Mouse (Mus musculus) erythroid progenitor cell, adult 5-6 weeks (primary cell): Measurements from ENCODE around the gene Hdac8. TPM values are rescaled to one million over a fixed set of nuclear protein-coding genes. Genes with fewer than 3 reads are reported as not detected.
A peak's percentile ranks its signal among the peaks of the same experiment; 100 is the strongest.

Experiments
- ATAC-seq: replicated peaks from 2 replicates; pipeline ENCODE4 v1.8.0; 2016; ENCODE audit warnings: moderate number of reproducible peaks, mild to moderate bottlenecking, moderate TSS enrichment, inconsistent platforms; ENCODE audit not compliant: poor library complexity, low FRiP score, severe bottlenecking
- total RNA-seq, 2 experiments: library from RNA; stranded (forward) in 1 of 2; stranded (reverse) in 1 of 2; fragments of 150-400 nt in 1 of 2; fragments of 186-747, 209-891 nt in 1 of 2; gene quantifications; 2 replicates each; pipeline versions ENCODE4 v1.2.3 to v1.2.4; 2015 to 2017; ENCODE audit warnings: low replicate concordance in 2 of 2

Hdac8 gene
- 5.0 TPM in 1 of 2 replicates, not detected in the other for total RNA-seq (2015; ENCODE audit: low replicate concordance)
- 3.0 and 7.5 TPM in 2 replicates for total RNA-seq (2017; ENCODE audit: low replicate concordance)

- peak; percentile 94 for ATAC-seq
Measured at GRCm38 (mm10) chrX:102504644-102505481, at the start of gene Hdac8. TSS of gene Hdac8 (minus strand) at chrX:102505359.

GRCm38 (mm10) chrX:102509205-102509604 lies 4.0 kb upstream of the Hdac8 start:
- ATAC-seq = no peak

- no peak for ATAC-seq
Measured at GRCm38 (mm10) chrX:102504179-102504578, 980 bp downstream of the Hdac8 start.

GRCm38 (mm10) chrX:102493992-102494730 lies 11.0 kb downstream of the Hdac8 start:
- ATAC-seq = no peak

- no peak for ATAC-seq
Measured at GRCm38 (mm10) chrX:102485575-102485974, 19.6 kb downstream of the Hdac8 start.

GRCm38 (mm10) chrX:102479665-102480064 lies 25.5 kb downstream of the Hdac8 start:
- no peak for ATAC-seq

- no peak for ATAC-seq
Measured at GRCm38 (mm10) chrX:102478965-102479364, 26.2 kb downstream of the Hdac8 start.

- ATAC-seq = no peak
Measured at GRCm38 (mm10) chrX:102478481-102478880, 26.7 kb downstream of the Hdac8 start.

- no peak for ATAC-seq
Measured at GRCm38 (mm10) chrX:102476784-102477183, 28.4 kb downstream of the Hdac8 start.

- no peak for ATAC-seq
Measured at GRCm38 (mm10) chrX:102475555-102475954, 29.6 kb downstream of the Hdac8 start.

GRCm38 (mm10) chrX:102418343-102419127 lies 86.6 kb downstream of the Hdac8 start:
- ATAC-seq = no peak

- ATAC-seq = no peak
Measured at GRCm38 (mm10) chrX:102416972-102417371, 88.2 kb downstream of the Hdac8 start.

- no peak for ATAC-seq
Measured at GRCm38 (mm10) chrX:102416386-102416785, 88.8 kb downstream of the Hdac8 start.

- ATAC-seq = no peak
Measured at GRCm38 (mm10) chrX:102384765-102385164, 120.4 kb downstream of the Hdac8 start.

- ATAC-seq = no peak
Measured at GRCm38 (mm10) chrX:102383151-102383550, 122.0 kb downstream of the Hdac8 start.

GRCm38 (mm10) chrX:102366510-102366909 lies 138.6 kb downstream of the Hdac8 start:
- ATAC-seq = no peak

GRCm38 (mm10) chrX:102362244-102362643 lies 142.9 kb downstream of the Hdac8 start:
- no peak for ATAC-seq

GRCm38 (mm10) chrX:102353412-102353811 lies 151.7 kb downstream of the Hdac8 start:
- ATAC-seq = no peak

GRCm38 (mm10) chrX:102349843-102350731 lies 155.1 kb downstream of the Hdac8 start:
- ATAC-seq = no peak
